Mouse (Mus musculus) ES-Bruce4 (cell line): ENCODE results near the gene Dusp13.

Source experiments
- EP300 ChIP-seq: IDR thresholded peaks from 2 replicates; pipeline ENCODE4 v1.6.1; 2011; ENCODE audit warnings: low read depth, low read length; ENCODE audit not compliant: insufficient read depth
- POLR2A ChIP-seq: IDR thresholded peaks from one replicate; pipeline ENCODE4 v1.8.1; 2011; ENCODE audit warnings: low read length; ENCODE audit not compliant: insufficient read depth

DNA sequence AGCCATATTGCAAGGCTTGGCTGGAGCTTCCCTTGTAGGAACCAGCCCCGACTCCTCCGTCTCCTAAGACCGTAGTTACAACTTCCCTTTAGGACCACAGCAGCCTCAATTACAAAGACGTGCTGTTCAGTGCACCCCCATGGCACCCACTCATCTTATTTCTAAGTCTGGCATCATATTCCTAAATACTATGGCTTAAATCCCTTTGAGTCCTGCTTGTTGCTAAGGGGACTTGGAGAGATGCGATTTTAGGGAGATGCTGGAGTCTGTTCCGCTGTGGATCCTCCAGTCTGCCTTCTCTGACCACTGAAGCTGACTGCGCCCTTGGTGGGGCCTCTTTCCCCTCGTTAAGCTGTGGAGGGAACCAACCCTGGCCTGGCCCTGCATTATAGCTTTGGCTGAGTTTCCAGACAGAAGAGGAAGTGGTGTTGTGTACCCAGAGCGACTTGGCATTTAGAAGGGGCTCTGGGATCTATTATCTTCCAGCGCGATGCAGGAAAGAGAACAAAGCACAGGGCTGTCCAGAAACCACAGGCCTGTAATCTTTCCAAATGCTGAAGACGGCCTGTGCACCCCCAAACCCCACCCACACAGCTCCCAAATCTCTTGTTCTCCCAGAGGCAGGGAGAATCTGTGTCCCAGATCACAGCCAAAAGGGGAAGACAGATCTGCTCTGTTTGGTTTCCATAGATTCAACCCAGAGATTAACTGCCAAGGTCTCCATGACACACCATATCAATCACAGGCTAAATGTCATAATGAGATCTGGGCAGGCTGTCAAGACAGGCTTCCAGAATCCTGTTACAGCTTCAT, 44.0 kb downstream of the Dusp13 start:
- TF ChIP-seq POLR2A (no peak), EP300 (no peak)
